Mouse (Mus musculus) frontal cortex, adult 2 months (tissue): ENCODE measurements at regions not wholly inside any gene's neighbourhood (a gene's known extent, or its start where the extent isn't known, plus 50 kb on each side); places are given as distances from the start of the nearest gene placed in this dataset.

Experiments
- DNase-seq, 2 experiments: peaks; one replicate each; pipeline ENCODE4 v3.0.0; 2022; ENCODE audit warnings: low spot score in 1 of 2; ENCODE audit errors: extremely low spot score in 1 of 2

DNA sequence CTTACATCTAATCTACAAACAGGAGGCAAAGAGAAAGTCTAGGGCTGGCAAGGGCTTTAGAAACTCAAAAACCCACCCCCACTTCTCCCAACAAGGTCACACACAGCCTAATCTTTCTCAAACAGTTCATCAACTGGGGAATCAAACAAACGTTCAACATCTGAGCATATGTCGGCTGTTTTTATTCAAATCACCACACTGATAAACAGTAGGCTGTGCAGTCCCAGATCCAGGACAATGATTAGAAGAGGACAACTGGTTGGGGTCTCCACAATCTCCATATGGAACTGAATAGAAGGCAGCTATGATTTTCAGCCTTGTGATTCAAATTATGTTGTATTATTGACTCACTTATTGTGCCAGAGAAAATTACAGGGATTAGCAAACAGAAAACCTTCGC is 193.1 kb upstream of the Clnk start:
- no peak for DNase-seq

DNA sequence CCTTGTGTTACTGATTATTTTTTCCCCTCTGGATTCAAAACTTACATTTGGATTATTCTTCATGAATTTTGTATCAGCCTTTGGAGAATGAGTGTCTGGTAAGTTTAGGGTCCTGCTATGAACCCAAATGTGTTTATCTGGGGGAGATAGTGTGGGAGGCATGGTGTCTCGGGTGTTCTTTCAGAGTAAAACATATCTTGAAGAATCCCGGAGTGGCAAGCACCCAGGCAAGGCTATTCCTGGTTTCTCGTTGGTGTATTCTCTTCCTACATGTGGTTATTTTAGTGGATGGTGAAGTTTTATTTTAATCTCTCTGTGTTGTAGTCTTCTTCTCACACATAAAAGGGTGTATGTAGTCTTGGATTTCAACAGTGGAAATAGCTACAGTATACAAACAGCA is 186.4 kb upstream of the Clnk start:
- peak; percentile 74 to 76 for DNase-seq

DNA sequence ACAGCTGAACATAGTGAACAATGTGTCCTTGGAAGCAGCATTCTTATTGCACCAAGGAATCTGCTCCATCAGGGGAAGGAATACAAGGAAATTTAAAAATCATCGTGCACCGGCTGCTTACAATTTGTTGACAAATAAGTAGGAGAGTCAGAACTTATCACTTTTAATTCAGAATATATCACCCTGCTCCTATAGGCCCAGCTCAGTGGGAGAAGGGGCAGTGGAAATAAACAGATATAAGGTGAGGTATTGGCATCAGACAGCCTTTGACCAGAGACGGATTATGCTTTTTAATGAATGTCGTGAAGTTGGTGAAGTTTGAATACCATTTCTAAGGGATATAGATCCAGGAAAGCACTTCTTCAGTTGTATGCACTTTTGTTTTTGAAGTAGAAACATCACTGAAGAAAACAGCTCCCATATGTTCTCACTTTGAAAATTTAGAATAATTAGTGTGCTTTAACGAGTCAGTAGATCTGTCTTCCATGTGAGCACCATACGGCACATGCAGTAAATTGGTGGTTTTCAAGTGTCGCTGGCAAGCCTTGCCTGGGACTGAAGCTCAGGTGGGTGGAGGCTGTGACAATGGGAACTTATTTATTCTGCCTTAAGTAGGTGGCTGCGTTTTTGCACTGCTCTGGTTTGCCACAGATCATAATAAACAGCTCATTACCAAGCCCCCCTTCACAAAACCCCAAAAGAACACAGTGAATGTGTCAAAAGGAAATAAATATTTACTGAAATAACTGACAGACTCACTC is 176.1 kb upstream of the Clnk start:
- DNase-seq = peak; percentile 65 to 68

DNA sequence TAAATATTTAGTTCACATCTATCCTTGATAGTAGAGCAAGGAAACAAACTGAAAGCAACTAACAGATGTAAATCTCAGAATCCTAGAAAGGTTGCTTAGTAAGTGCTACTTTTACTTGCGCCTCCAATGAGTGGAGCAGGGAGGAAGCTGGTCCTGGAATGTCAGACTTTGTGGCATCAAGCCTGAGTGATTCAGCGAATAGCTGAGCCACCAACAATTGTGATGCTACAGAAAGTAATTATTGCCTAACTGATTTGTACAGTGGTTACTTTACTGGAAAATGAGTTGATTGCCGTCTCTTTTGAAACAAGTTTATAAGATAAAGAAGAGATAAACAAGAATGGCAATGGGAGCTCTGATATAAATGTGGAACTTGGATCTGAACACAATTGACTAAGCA is 173.9 kb upstream of the Clnk start:
- DNase-seq = no peak

DNA sequence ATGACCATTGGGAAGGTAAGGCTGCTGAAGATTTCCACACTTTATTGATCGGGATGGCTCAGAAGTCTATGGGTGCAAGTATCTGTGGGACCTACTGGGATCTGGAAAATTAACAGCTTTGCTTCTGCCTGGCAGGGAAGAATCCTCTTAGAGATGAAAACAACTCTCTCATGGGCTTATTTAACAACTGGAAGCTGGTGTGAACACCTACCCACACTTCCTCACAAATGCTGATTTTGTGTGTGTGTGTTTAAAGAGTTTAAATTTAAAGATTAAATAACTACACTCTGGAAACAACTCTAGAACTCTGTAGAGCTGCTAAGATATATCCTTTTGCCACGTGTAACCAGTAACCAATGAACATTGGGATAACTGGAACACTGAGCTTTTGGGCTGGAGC is 172.5 kb upstream of the Clnk start:
- DNase-seq = no peak

DNA sequence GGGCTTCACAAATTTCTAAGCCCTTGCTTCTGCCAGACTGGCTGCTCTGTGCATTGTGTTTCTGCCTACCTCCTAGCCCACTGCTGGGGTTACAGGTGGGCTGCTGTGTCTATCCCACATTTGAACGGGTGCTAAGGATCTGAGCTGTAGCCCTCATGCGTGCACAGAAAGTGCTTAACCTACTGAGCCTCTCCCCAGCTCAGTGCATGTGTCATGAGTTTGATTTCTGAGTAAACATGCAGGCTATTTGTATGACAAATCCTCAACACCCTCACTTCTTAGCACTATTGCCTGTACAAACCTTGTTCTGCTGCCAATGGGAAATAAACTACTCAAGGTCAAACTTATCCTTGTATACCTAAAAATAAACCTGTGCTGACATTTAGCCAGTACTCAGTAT is 163.9 kb upstream of the Clnk start:
- no peak for DNase-seq

DNA sequence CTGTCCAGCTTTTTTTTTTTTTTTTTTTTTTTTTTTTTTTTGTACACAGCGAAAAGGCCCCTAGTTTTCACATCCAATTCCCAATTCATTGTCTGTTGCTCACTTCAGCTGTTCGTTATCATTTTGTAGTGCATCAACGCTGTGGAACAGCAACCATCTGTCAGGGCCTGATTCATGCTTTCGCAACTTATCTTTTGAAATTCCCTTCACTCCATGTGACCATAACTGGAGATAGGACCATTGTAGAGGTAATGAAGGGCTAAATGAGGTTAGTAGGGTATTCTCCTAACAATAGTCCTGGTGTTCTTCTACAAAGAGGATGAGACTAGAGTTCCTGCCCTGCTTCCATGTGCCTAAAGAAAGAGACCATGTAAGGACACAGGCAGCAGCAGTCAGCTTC is 146.6 kb upstream of the Clnk start:
- DNase-seq = no peak

DNA sequence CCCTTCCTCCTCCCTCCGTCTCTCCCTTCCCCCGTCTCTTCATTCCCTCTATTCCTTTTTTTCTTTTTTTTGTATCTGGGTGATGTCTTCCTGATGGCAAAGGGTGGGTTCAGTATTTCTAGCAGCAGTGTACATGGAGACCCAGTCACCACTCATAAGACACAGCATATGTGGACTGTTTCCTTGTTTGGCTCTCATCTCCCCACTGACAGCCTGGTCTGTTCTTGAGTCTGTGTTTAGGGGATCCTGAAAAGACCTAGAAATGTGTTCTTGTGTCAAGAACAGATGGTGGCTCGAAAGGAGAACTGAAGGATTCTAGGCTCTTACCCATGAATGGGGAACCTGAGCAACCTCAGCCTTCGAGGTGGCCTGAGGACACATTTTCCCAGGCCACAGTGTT is 124.0 kb upstream of the Clnk start:
- DNase-seq = no peak

DNA sequence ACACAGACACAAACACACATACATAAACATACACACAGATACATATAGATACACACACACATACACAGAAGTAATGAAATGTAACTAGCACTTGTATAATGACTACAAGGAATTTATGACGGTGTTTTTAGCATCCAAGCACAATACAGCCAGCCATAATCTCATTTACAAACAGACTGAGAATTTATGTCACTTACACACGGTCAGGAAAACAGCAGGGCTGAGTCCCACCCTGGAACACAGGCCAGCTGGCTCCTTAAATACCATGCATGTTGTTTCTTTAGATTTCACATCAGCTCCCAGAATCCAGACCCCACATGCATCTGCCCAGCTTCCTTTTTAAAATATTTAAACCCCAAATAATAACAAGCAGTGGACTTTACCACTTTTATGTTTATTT is 123.1 kb upstream of the Clnk start:
- no peak for DNase-seq

DNA sequence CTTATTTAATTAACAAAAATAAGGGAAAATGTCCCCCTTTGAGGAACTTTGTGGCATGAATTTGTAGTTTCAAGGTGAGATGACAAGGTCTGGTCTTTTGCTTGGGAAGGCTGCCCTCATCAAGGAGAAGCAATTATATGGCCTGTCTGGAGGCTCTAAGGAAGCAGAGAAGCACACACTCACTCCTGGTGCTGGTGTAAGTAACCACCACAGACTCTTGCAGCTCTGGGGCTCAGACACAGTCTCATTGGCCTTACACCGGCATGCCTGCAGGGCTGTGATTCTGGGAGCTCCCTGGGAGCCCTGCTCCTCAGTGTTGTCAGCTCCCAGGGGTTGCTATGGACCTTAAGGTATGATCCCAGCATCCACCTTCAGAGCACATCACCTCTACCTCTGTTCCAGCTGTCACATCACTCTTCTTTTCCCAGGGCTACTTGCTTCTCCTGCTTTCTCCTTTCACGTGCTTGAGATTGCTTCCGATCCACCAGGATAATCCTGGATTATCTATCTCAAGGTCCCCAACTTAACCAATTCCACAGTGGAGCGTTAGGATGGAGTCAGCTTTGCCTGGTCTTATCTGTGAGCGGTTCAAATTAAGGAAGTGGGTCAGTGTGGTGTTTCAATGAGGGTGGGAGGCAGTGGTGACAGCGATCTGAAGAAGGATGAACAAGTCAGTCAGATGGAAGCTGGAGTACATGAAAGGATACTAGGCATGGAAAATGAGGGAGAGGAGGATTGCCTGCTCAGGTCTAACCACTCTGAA is 96.0 kb upstream of the Clnk start:
- DNase-seq = no peak

DNA sequence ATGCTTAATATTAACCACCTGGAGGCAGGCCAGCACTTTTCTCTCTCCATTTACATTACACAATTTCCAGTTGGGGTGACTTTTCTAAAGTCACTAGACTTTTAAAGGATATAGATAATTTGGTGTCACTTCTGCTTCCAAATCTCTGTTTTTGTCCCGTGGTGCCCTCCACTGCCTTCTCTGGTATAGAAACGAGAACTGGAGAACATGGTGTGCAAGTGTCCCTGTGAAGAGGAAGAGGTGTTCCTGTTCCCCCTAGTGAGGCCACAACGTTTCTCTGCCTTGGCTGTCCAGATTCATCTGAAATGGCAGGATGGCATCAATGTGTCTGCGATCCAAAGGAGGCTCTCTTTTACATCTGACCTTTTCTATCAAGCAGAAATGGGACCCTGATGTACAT is 93.9 kb upstream of the Clnk start:
- no peak for DNase-seq

DNA sequence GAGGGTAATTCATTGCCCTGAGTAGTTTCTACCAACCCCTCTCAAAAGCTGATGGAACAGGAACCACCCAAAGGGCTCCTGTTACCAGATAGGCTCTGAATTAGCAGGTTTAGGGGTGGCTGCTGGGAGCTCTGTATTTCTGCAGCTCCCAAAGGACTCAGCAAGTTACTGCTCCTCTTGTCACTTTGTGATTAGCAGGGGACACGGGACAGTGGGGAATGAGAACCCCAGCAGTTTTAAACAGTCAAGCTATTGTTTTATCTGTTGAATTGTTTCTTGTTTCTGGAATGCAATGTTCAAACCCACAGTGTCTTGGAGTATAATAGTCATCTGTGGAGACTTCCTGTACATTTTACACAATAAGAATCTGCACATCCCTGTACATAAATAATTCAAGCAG is 90.4 kb upstream of the Clnk start:
- DNase-seq = peak in 1 of 2 experiments; percentile 15

DNA sequence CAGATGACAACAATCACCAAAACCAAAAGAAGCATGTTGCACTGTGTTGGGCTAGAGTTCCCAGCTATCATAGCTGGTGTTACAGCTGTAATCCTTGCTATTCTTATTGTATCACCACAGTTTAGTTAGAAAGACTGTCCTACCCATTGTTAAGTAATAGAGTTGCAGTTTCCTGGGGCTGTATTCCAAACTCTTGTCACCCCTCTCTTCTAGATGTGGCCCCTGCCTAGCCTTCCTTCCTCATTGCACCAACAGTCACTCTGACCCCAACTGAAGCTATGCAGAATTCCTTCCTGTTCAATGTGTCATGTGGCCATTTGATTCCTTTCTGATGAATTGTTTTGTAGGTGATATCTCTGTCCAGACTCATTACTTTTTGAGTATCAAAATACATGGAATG is 87.8 kb upstream of the Clnk start:
- no peak for DNase-seq

DNA sequence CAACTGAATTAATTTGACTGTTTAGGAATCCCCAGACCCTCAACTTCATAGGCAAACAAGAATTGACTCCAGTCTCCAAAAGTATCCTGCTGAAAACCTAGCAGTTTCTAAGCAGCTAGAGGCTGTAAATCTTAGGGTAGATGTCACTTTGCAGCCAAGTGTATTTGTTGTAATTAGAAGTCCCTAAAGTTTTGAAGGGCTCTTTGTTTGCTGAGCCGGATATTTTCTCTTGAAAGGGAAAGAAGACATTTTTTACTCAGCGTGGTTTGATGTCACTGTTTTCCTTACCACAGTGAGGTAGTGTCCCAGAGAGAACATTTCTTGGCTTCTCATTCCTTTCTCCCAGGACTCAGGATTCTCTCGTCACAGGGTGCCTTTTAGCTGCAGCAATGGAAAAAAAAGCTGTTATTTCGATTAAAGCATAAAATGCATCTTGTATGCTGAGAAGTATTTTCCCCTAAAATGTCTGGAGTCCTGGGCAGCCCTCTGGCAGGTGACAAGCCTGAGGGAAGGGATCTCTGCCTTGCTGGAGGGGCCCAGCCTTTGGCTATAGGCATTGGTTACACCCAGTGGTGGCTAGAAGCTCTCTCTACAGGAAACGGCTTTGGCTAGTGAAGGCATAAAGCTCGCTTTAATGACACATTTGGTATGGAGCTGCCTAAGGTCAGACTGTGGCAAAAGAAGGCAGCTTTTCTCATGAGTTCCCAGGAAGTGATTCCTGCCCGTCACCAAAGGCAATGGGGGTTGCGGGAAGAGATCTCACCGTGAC is 74.1 kb upstream of the Clnk start:
- DNase-seq = no peak

DNA sequence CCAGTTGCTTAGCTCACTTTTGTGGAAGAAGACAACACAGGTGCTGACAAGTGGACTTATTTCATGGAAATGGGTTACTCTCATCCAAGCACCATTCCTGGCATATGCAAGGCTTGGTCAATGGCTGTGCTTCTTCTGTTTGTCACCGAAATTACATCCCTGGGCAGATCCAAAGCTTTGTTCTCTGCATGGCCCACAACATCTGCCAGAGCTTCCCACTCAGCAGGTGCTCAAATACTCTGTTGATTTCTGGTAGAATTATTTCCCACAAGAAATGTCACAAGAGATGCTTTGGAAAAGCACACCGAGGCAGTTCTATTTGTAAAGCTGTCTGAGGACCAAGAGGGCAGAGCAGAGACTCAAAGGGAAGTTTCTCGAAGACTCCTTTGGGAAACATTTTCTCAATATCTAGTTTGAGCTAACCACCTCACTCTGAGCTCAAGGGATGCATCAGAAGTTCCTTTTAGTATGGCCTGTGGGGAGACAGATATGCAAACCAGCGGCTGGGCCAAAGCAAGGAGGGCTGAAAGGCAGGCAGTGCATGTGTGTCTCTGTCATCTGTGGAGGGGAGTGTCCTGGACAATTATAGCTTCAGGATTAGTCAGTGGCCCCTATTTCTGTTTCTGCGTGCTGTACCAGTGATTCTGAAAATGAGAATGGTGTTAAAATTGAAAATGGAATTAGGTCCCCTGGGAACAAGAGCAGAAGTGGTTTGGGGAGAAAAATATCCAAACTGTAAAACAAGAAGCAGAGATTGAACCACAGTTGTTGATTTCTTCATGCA is 69.5 kb upstream of the Clnk start:
- DNase-seq = peak; percentile 5 to 42

DNA sequence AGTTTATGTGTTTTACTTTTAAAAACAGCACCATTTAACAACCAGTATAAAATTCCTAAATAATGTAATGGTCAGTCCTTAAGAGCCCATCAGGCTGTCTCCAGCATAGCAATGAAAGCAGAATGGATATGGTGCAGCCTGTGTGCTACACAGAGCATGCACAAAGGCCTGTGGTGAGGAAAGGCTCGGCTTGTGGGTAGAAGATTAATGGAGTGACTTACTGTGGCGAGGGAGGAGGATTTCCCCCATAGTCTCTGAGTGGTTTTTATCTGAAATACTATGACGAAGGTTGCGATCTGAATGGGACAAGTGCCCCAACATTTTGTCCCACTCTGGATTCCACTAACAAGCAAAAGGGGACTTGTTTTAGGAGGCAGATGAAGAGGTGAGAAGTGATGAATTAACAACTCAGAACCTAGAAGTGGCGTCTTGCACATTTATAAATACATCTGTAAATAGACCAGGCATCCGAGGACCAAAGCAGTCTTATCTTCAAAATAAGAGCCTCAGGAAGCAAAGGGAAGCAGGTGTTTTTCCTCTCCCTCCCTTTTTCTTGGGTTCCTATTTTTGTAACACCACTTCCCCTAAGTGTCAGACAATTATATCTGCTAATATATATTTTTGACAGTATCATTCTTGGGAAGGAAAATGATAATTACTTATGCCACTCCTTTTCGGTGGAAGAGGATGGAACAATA is 55.9 kb upstream of the Clnk start:
- no peak for DNase-seq

DNA sequence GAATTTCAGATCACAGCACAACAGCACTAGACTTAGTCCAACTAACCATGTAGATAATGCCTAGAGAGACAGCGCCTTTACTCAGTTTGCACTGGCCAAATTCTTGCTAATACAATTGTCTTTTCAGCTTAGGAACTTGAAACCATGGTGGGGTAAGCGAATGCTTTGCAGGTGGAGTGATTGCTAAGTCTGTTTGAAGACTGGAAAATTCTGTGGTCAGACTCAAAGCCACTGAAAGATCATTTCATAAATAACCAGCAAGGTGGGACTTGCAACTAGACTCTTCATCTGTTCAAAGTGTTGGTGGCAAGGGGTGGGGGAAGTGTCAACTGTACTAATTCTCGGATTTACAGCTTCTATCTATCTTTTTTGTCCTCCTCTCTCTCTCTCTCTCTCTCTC is 50.4 kb upstream of the Clnk start:
- DNase-seq = no peak
